Mouse (Mus musculus): ENCODE measurements at regions not wholly inside any gene's neighbourhood (a gene's known extent, or its start where the extent isn't known, plus 50 kb on each side); places are given as distances from the start of the nearest gene placed in this dataset.

GRCm38 (mm10) chr17:50419966-50420365 lies 89.2 kb upstream of the Plcl2 start:
- Histone ChIP-seq H3K4me1 (ENCODE audit: control insufficient read depth, insufficient read depth, low read length) (peaks cover 3% of the 10 kb centered on the region), H3K27ac (ENCODE audit: control insufficient read depth, insufficient read depth, low read depth, low read length, poor library complexity) (no peak overlapping the region; the same call in 1 of the 2 replicates), H3K4me3 (replicated peaks; ENCODE audit: control insufficient read depth, low read depth, low read length) (no peak overlapping the region)
- WGBS, result 78% methylated on average over 12 of the region's 12 CpGs
- no peak for TF ChIP-seq CTCF (IDR thresholded peaks at IDR 0.05; ENCODE audit: control insufficient read depth, insufficient read depth, low read length)
- TF ChIP-seq POLR2A (IDR thresholded peaks at IDR 0.05; ENCODE audit: borderline replicate concordance, control insufficient read depth, low read depth, low read length), result no peak

GRCm38 (mm10) chr17:50420690-50421089 lies 88.5 kb upstream of the Plcl2 start:
- TF ChIP-seq CTCF (IDR thresholded peaks at IDR 0.05; ENCODE audit: control insufficient read depth, insufficient read depth, low read length), result no peak
- no peak overlapping the region for H3K27ac ChIP-seq (ENCODE audit: control insufficient read depth, insufficient read depth, low read depth, low read length, poor library complexity)
- H3K4me1 ChIP-seq (ENCODE audit: control insufficient read depth, insufficient read depth, low read length), result peaks cover 3% of the 10 kb centered on the region
- no peak overlapping the region for H3K4me3 ChIP-seq (replicated peaks; ENCODE audit: control insufficient read depth, low read depth, low read length)
- 90% methylated on average over 6 of the region's 6 CpGs for WGBS

GRCm38 (mm10) chr17:50421476-50421875 lies 87.7 kb upstream of the Plcl2 start:
- WGBS, result 90% methylated on average over 10 of the region's 10 CpGs
- H3K27ac ChIP-seq (ENCODE audit: control insufficient read depth, insufficient read depth, low read depth, low read length, poor library complexity), result no peak overlapping the region
- H3K4me3 ChIP-seq (replicated peaks; ENCODE audit: control insufficient read depth, low read depth, low read length), result no peak overlapping the region
- peaks cover 2% of the 10 kb centered on the region; the same call in 1 of the 2 replicates for H3K4me1 ChIP-seq (ENCODE audit: control insufficient read depth, insufficient read depth, low read length)
- TF ChIP-seq CTCF (IDR thresholded peaks at IDR 0.05; ENCODE audit: control insufficient read depth, insufficient read depth, low read length) (no peak), POLR2A (IDR thresholded peaks at IDR 0.05; ENCODE audit: borderline replicate concordance, control insufficient read depth, low read depth, low read length) (no peak)

- no peak overlapping the region for H3K4me3 ChIP-seq (replicated peaks; ENCODE audit: control insufficient read depth, low read depth, low read length)
- no peak for TF ChIP-seq CTCF (IDR thresholded peaks at IDR 0.05; ENCODE audit: control insufficient read depth, insufficient read depth, low read length)
- no peak for TF ChIP-seq POLR2A (IDR thresholded peaks at IDR 0.05; ENCODE audit: borderline replicate concordance, control insufficient read depth, low read depth, low read length)
- 69% methylated on average over 3 of the region's 3 CpGs for WGBS
- no peak overlapping the region for H3K27ac ChIP-seq (ENCODE audit: control insufficient read depth, insufficient read depth, low read depth, low read length, poor library complexity)
- H3K4me1 ChIP-seq (ENCODE audit: control insufficient read depth, insufficient read depth, low read length), result peaks cover 2% of the 10 kb centered on the region; the same call in 1 of the 2 replicates
These were observed 84.1 kb upstream of the Plcl2 start for GRCm38 (mm10) chr17:50425110-50425509.

- TF ChIP-seq POLR2A (IDR thresholded peaks at IDR 0.05; ENCODE audit: borderline replicate concordance, control insufficient read depth, low read depth, low read length), result no peak
- no peak for TF ChIP-seq CTCF (IDR thresholded peaks at IDR 0.05; ENCODE audit: control insufficient read depth, insufficient read depth, low read length)
- Histone ChIP-seq H3K27ac (ENCODE audit: control insufficient read depth, insufficient read depth, low read depth, low read length, poor library complexity) (no peak overlapping the region; the same call in 1 of the 2 replicates), H3K4me1 (ENCODE audit: control insufficient read depth, insufficient read depth, low read length) (peaks cover 2% of the 10 kb centered on the region; the same call in 1 of the 2 replicates), H3K4me3 (replicated peaks; ENCODE audit: control insufficient read depth, low read depth, low read length) (no peak overlapping the region)
- WGBS, result 51% methylated on average over 4 of the region's 4 CpGs
These were observed 83.7 kb upstream of the Plcl2 start for GRCm38 (mm10) chr17:50425531-50425930.

- no peak overlapping the region for H3K27ac ChIP-seq (ENCODE audit: control insufficient read depth, insufficient read depth, low read depth, low read length, poor library complexity)
- 79% methylated on average over 7 of the region's 7 CpGs for WGBS
These were observed 83.1 kb upstream of the Plcl2 start for GRCm38 (mm10) chr17:50426146-50426545.

GRCm38 (mm10) chr17:50427331-50428003 lies 81.7 kb upstream of the Plcl2 start:
- H3K4me1 ChIP-seq (ENCODE audit: control insufficient read depth, insufficient read depth, low read length), result peaks cover 2% of the 10 kb centered on the region; the same call in 1 of the 2 replicates
- no peak overlapping the region for H3K27ac ChIP-seq (ENCODE audit: control insufficient read depth, insufficient read depth, low read depth, low read length, poor library complexity)
- TF ChIP-seq CTCF (IDR thresholded peaks at IDR 0.05; ENCODE audit: control insufficient read depth, insufficient read depth, low read length) (no peak), POLR2A (IDR thresholded peaks at IDR 0.05; ENCODE audit: borderline replicate concordance, control insufficient read depth, low read depth, low read length) (no peak)
- WGBS, result 72% methylated on average over 10 of the region's 10 CpGs
- no peak overlapping the region for H3K4me3 ChIP-seq (replicated peaks; ENCODE audit: control insufficient read depth, low read depth, low read length)

More at GRCm38 (mm10) chr17:50426146-50426545, 83.1 kb upstream of the Plcl2 start:
- Histone ChIP-seq H3K4me3 (replicated peaks; ENCODE audit: control insufficient read depth, low read depth, low read length) (no peak overlapping the region), H3K4me1 (ENCODE audit: control insufficient read depth, insufficient read depth, low read length) (peaks cover 2% of the 10 kb centered on the region; the same call in 1 of the 2 replicates)
- no peak for TF ChIP-seq CTCF (IDR thresholded peaks at IDR 0.05; ENCODE audit: control insufficient read depth, insufficient read depth, low read length)

- TF ChIP-seq CTCF (IDR thresholded peaks at IDR 0.05; ENCODE audit: control insufficient read depth, insufficient read depth, low read length), result no peak
- no peak for TF ChIP-seq POLR2A (IDR thresholded peaks at IDR 0.05; ENCODE audit: borderline replicate concordance, control insufficient read depth, low read depth, low read length)
- H3K27ac ChIP-seq (ENCODE audit: control insufficient read depth, insufficient read depth, low read depth, low read length, poor library complexity), result no peak overlapping the region
- H3K4me3 ChIP-seq (replicated peaks; ENCODE audit: control insufficient read depth, low read depth, low read length), result no peak overlapping the region
- H3K4me1 ChIP-seq (ENCODE audit: control insufficient read depth, insufficient read depth, low read length), result peaks cover 2% of the 10 kb centered on the region; the same call in 1 of the 2 replicates
- 66% methylated on average over 5 of the region's 5 CpGs for WGBS
These were observed 81.1 kb upstream of the Plcl2 start for GRCm38 (mm10) chr17:50428004-50428560.

Data from bone marrow, adult 2 months (tissue).